Mouse (Mus musculus): Measurements from ENCODE around the gene Hmgb4. TPM values are rescaled to one million over a fixed set of nuclear protein-coding genes. Genes with fewer than 3 reads are reported as not detected.

Gene Hmgb4
- total RNA-seq, 2 experiments from 2014 or later = not detected

DNA sequence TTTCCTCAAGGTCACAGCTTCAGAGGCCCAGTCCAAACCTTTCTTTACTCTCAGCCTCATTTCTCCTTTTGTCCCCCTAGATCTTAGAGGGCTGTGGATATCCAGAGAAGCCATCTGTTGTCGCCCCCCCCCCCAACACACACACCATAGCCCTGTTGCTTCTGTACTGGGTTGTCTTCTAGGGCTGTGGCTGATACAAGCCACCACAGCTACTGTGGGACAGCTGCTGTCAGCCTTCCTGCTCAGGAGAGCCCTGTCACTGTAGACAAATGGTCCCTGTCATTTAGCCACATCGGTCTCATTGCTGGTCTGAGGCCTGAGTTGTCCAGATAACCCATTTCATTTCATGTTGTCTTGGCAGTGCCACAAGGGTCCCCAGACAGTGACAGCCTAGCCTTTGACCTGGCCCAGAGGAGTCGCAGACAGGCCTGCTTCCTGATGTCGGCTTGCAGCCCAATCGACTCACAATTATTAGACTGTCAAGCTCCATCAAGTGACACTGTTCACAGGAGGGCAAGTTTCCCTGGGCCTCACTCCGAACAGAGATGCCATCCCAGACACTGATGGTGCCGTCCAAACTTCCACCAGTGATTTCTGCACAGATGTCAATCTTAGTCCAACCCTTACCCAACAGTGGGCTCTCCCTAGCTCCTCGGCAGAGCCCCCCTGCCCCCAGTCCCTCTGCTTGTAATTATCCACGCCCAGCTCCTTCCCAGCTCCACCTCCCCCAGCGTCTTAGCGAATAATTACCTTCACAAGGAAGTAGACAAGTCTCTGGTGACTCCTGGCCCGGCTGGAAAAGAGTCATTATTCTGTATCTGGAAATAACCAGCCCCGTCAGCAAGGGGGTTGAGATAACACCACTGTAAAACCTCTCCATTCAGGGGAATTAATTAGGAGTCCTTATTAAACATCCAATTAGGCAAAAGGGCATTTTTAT, 33.1 kb downstream of the Hmgb4 start:
- DNase-seq (ENCODE audit: low spot score in 2 of 2) = no peak

DNA sequence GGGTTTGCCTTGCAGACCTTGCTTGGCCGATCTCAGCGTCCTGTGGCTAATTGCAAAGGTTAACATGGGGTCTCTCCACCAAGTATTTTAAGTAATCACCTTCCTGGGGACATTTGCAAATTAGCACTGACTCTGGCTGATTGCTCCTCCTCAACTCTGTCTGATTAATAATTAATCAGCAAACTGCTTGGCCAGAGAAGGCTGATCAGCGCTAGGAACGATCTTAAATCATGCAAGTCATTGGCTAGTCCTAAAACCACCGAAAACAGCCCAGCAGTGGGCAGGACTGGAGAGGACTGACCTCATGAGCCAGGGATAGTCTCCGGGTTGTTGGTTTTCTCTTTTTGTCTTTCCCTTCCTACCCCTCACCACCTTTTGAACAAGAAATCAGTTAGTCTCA, 36.3 kb downstream of the Hmgb4 start:
- no peak for DNase-seq (ENCODE audit: low spot score in 2 of 2)

- no peak for DNase-seq (ENCODE audit: low spot score in 2 of 2)
Measured at GRCm38 (mm10) chr4:128217991-128218595, 42.7 kb downstream of the Hmgb4 start.
